Comparison of ENCODE assay signal across 20 mouse cellular contexts in the genomic region with DNA sequence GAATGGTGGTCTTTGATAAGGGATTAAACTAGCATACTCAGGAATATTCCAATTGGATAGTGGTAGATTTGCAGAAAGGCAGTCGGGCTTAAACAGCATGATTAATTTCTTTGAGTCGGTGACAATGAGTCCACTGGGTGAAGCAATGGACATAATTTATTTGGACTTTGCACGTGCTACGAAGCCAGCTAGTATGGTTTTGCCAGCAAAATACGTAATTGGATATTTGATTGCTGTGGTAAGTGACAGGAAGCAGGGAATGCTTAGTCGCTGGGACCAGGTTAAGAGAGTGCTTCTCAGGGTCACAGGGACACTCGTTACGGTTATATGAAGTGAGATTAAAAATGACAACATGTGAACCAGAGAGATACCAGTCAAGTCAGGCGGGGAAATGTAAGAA.
A peak's percentile ranks its signal among the peaks of the same experiment; 100 is the strongest.
DNase-seq lines count a peak whose midpoint lies in the region; ATAC-seq and TF ChIP-seq lines count a peak whose summit lies in the region.
"Had no signal": no experiment of that assay in that cellular context is flagged by ENCODE, and none has a peak within 500 bp of the region (broad histone marks: within the 10 kb centered on the region; RNA-seq: fewer than 3 reads in every experiment).

No protein-coding gene starts in this region.

- 67% methylated on average over 9 of the region's 9 CpGs for WGBS in hindbrain, embryonic 11.5 days
- 56% methylated on average over 9 of the region's 9 CpGs for WGBS in hindbrain, postnatal 0 days
- WGBS in forebrain, embryonic 13.5 days: 62% methylated on average over 9 of the region's 9 CpGs
- WGBS in hindbrain, embryonic 15.5 days: 51% methylated on average over 9 of the region's 9 CpGs

- peaks cover 11% of the 10 kb centered on the region for H3K4me1 ChIP-seq in hindbrain, embryonic 11.5 days (replicated peaks; ENCODE audit: control insufficient read depth, insufficient read depth, low read length)
- H3K4me1 ChIP-seq in hindbrain, postnatal 0 days (ENCODE audit: insufficient read depth, low read length): peaks cover 12% of the 10 kb centered on the region; the same call in 1 of the 2 replicates
- peaks cover 50% of the 10 kb centered on the region for H3K4me1 ChIP-seq in forebrain, embryonic 13.5 days
- peaks cover 31% of the 10 kb centered on the region for H3K4me1 ChIP-seq in hindbrain, embryonic 15.5 days (replicated peaks)

- TF ChIP-seq CTCF in hindbrain, postnatal 0 days (IDR thresholded peaks at IDR 0.05; ENCODE audit: low read depth): no peak

- H3K36me3 ChIP-seq in hindbrain, embryonic 11.5 days (ENCODE audit: control insufficient read depth, insufficient read depth, low read length): no peaks in the 10 kb centered on the region
- peaks cover 6% of the 10 kb centered on the region; the same call in 1 of the 2 replicates for H3K36me3 ChIP-seq in hindbrain, postnatal 0 days (ENCODE audit: insufficient read depth, low read length)
- H3K36me3 ChIP-seq in forebrain, embryonic 13.5 days (ENCODE audit: poor library complexity, severe bottlenecking): peaks cover 47% of the 10 kb centered on the region
- peaks cover 8% of the 10 kb centered on the region; the same call in 1 of the 2 replicates for H3K36me3 ChIP-seq in hindbrain, embryonic 15.5 days

- H3K9ac ChIP-seq in hindbrain, embryonic 11.5 days (ENCODE audit: low read depth, low read length): no peak overlapping the region
- H3K9ac ChIP-seq in hindbrain, postnatal 0 days (replicated peaks; ENCODE audit: low read length): no peak overlapping the region
- H3K9ac ChIP-seq in forebrain, embryonic 13.5 days: no peak overlapping the region
- no peak overlapping the region for H3K9ac ChIP-seq in hindbrain, embryonic 15.5 days
- H3K9ac ChIP-seq: heart, embryonic 12.5 days had no signal

- H3K9me3 ChIP-seq in hindbrain, embryonic 11.5 days (ENCODE audit: control insufficient read depth, low read length): no peaks in the 10 kb centered on the region
- H3K9me3 ChIP-seq in hindbrain, postnatal 0 days (ENCODE audit: low read length): no peaks in the 10 kb centered on the region
- H3K9me3 ChIP-seq in forebrain, embryonic 13.5 days (replicated peaks): no peaks in the 10 kb centered on the region
- H3K9me3 ChIP-seq in hindbrain, embryonic 15.5 days: no peaks in the 10 kb centered on the region
- H3K9me3 ChIP-seq: embryonic facial prominence, embryonic 10.5 days; heart, embryonic 12.5 days had no signal

- ATAC-seq in hindbrain, embryonic 11.5 days (ENCODE audit: low FRiP score): no peak
- no peak for ATAC-seq in hindbrain, postnatal 0 days
- no peak for ATAC-seq in forebrain, embryonic 13.5 days
- ATAC-seq in hindbrain, embryonic 15.5 days (ENCODE audit: low FRiP score, low read depth): no peak
- ATAC-seq: inflammation-experienced regulatory T-cells, adult 6 months had no signal

- peak overlapping the region; percentile 92 for H3K27ac ChIP-seq in hindbrain, embryonic 11.5 days (ENCODE audit: low read depth, low read length)
- no peak overlapping the region for H3K27ac ChIP-seq in hindbrain, postnatal 0 days
- H3K27ac ChIP-seq in forebrain, embryonic 13.5 days: peak overlapping the region; percentile 92
- peak overlapping the region; percentile 75; the same call in 1 of the 2 replicates for H3K27ac ChIP-seq in hindbrain, embryonic 15.5 days (replicated peaks)
- H3K27ac ChIP-seq: gastrocnemius, adult 2 months; left cerebral cortex, adult 2 months had no signal

- H3K27me3 ChIP-seq in hindbrain, embryonic 11.5 days (ENCODE audit: control insufficient read depth, insufficient read depth, low read length): no peaks in the 10 kb centered on the region
- no peaks in the 10 kb centered on the region for H3K27me3 ChIP-seq in hindbrain, postnatal 0 days (ENCODE audit: insufficient read depth, low read length)
- no peaks in the 10 kb centered on the region for H3K27me3 ChIP-seq in forebrain, embryonic 13.5 days
- no peaks in the 10 kb centered on the region for H3K27me3 ChIP-seq in hindbrain, embryonic 15.5 days
- H3K27me3 ChIP-seq: heart, embryonic 12.5 days had no signal

- no peak overlapping the region for H3K4me2 ChIP-seq in hindbrain, embryonic 11.5 days (replicated peaks; ENCODE audit: low read depth, low read length)
- H3K4me2 ChIP-seq in hindbrain, postnatal 0 days (ENCODE audit: low read depth, low read length): no peak overlapping the region
- H3K4me2 ChIP-seq in forebrain, embryonic 13.5 days: no peak overlapping the region
- H3K4me2 ChIP-seq in hindbrain, embryonic 15.5 days: no peak overlapping the region

- H3K4me3 ChIP-seq in hindbrain, embryonic 11.5 days (ENCODE audit: low read depth, low read length): no peak overlapping the region
- H3K4me3 ChIP-seq in hindbrain, postnatal 0 days (ENCODE audit: low read length): no peak overlapping the region
- H3K4me3 ChIP-seq in forebrain, embryonic 13.5 days: no peak overlapping the region
- no peak overlapping the region for H3K4me3 ChIP-seq in hindbrain, embryonic 15.5 days
- H3K4me3 ChIP-seq: embryonic facial prominence, embryonic 10.5 days; gastrocnemius, adult 2 months; heart, embryonic 12.5 days; left cerebral cortex, adult 2 months; myocyte had no signal

- DNase-seq in hindbrain, embryonic 11.5 days (ENCODE audit: low spot score): no peak
- DNase-seq in hindbrain, postnatal 0 days (ENCODE audit: low spot score): no peak
- peak; percentile 33 for DNase-seq in retina, embryonic 14.5 days (ENCODE audit: low spot score)
- DNase-seq in kidney, adult 11 months: no peak
- no peak for DNase-seq in embryo, embryonic 9.5 days (ENCODE audit: extremely low spot score)
- DNase-seq: cerebellum, adult 8-10 months; gastrocnemius, adult 2 months; heart, postnatal 14 days; liver; lung, adult 18-20 months; lung, postnatal 14 days; spleen, adult 18-20 months; thymus, postnatal 36 days had no signal
